ENCODE assay signal across 27 mouse cellular contexts in the genomic region with DNA sequence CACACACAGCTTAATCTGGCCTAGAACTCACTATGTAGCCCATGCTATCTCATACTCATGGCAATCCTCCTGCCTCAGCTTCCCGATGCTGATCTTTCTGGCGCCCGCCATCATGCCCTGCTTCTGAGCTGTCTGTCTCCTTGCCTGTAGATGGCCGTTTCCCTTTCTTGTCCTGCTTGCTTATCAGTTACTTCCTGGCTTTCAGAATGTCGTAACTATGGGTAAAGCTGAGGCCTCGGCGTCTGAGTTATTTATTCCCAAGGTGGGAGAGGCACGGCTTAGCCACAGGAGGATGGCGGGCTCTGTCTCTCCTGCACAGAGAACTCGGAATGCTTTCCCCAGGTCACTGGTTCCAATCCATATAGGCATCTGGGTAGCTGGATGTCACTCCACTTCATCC.
DNase-seq lines count a peak whose midpoint lies in the region; TF ChIP-seq lines count a peak whose summit lies in the region.
"Had no signal": no experiment of that assay in that cellular context is flagged by ENCODE, and none has a peak within 500 bp of the region (broad histone marks: within the 10 kb centered on the region; RNA-seq: fewer than 3 reads in every experiment).

No protein-coding gene starts in this region.

- 56% methylated on average over 10 of the region's 10 CpGs for WGBS in heart, embryonic 10.5 days

- H3K27ac ChIP-seq in heart, embryonic 10.5 days: 0 out of 2 replicates have a peak overlapping the region, but pooled peaks have one; percentile 24
- H3K27ac ChIP-seq in layer of hippocampus, adult 2 months: peak overlapping the region; percentile 28; the same call in 1 of the 2 replicates
- H3K27ac ChIP-seq: hindbrain, embryonic 10.5 days; kidney, embryonic 15.5 days; limb, embryonic 10.5 days; limb, embryonic 15.5 days; liver, embryonic 14.5 days; midbrain, embryonic 10.5 days; neural tube, embryonic 12.5 days had no signal

- H3K4me3 ChIP-seq in heart, embryonic 10.5 days: no peak overlapping the region
- no peak overlapping the region for H3K4me3 ChIP-seq in layer of hippocampus, adult 2 months
- H3K4me3 ChIP-seq: erythroblast, embryonic 14.5 days; hindbrain, embryonic 10.5 days; kidney, embryonic 15.5 days; limb, embryonic 10.5 days; limb, embryonic 15.5 days; midbrain, embryonic 10.5 days; myocyte; neural tube, embryonic 12.5 days had no signal

- H3K27me3 ChIP-seq in heart, embryonic 10.5 days (ENCODE audit: insufficient read depth, poor library complexity, severe bottlenecking): no peaks in the 10 kb centered on the region
- H3K27me3 ChIP-seq: kidney, embryonic 15.5 days; limb, embryonic 15.5 days; neural tube, embryonic 12.5 days; Patski had no signal

- H3K4me1 ChIP-seq in heart, embryonic 10.5 days: peaks cover 45% of the 10 kb centered on the region

- TF ChIP-seq CTCF in layer of hippocampus, adult 2 months (conservative IDR thresholded peaks at IDR 0.05): no peak

- 0 out of 2 replicates have a peak, but pooled peaks cover 6% of the 10 kb centered on the region for H3K36me3 ChIP-seq in heart, embryonic 10.5 days
- H3K36me3 ChIP-seq: G1E; limb, embryonic 10.5 days had no signal

- peak; percentile 35 for DNase-seq in cerebellum, adult 9-10 months
- DNase-seq in cerebellum, postnatal 4 days (ENCODE audit: low spot score in 2 of 2): no peak
- DNase-seq in heart, embryonic 10.5 days (ENCODE audit: low spot score): no peak
- DNase-seq in heart, postnatal 14 days: no peak
- DNase-seq in layer of hippocampus, adult 2 months (ENCODE audit: low spot score in 2 of 2): peak in 1 of 2 experiments; percentile 5
- DNase-seq in layer of hippocampus, adult 8-10 months (ENCODE audit: low spot score in 2 of 2): no peak
- peak; percentile 49 for DNase-seq in lung, postnatal 36 days
- DNase-seq in lung, postnatal 25 days (ENCODE audit: low spot score): no peak
- DNase-seq: adrenal gland, postnatal 14 days; cerebellum, adult 11-12 months; gastrocnemius, postnatal 10 days; kidney, adult 18-20 months; kidney, postnatal 25 days; right cerebral cortex, adult 18-20 months; spleen, adult 18-20 months; thymus, postnatal 14 days had no signal

- intact Hi-C loops in heart, postnatal 14 days (cut with DNase I): no loop called here

- no peaks in the 10 kb centered on the region for H3K9me3 ChIP-seq in heart, embryonic 10.5 days
- H3K9me3 ChIP-seq: hindbrain, embryonic 10.5 days; limb, embryonic 10.5 days; limb, embryonic 15.5 days; midbrain, embryonic 10.5 days had no signal

Comparison
In these comparisons a context has a peak if more than half of its experiments do, and no peak if none do; other contexts are left out.
1. DNase-seq: peak in cerebellum, adult 9-10 months (single experiment) and lung, postnatal 36 days (single experiment); none in cerebellum, postnatal 4 days (0 of 2), heart, embryonic 10.5 days (single experiment), heart, postnatal 14 days (0 of 2), layer of hippocampus, adult 8-10 months (0 of 2) and lung, postnatal 25 days (single experiment).